Mouse (Mus musculus) myocyte (in vitro differentiated cells): Measurements from ENCODE around the gene E4f1. TPM values are rescaled to one million over a fixed set of nuclear protein-coding genes. Genes with fewer than 3 reads are reported as not detected.
A peak's percentile ranks its signal among the peaks of the same experiment; 100 is the strongest.

Source experiments
- H3K27me3 ChIP-seq: one replicate; pipeline ENCODE4 v1.6.1; 2011; ENCODE audit not compliant: control insufficient read depth, insufficient read depth, insufficient read length
- H3K36me3 ChIP-seq: one replicate; pipeline ENCODE4 v1.6.1; 2011; ENCODE audit not compliant: control insufficient read depth, insufficient read depth
- H3K4me2 ChIP-seq: one replicate; pipeline ENCODE4 v1.6.1; 2011; ENCODE audit warnings: low read depth, control low read depth
- H3K4me3 ChIP-seq: one replicate; pipeline ENCODE4 v1.5.1; 2011; ENCODE audit warnings: mild to moderate bottlenecking, control low read depth, moderate library complexity
- H3K79me2 ChIP-seq: one replicate; pipeline ENCODE4 v1.6.1; 2011; ENCODE audit not compliant: control insufficient read depth, insufficient read depth
- H3ac ChIP-seq: one replicate; pipeline ENCODE4 v1.6.1; 2011; ENCODE audit not compliant: control insufficient read depth, insufficient read length
- CEBPB ChIP-seq: IDR thresholded peaks from 2 replicates; pipeline ENCODE4 v1.6.1; 2011; ENCODE audit warnings: mild to moderate bottlenecking, moderate library complexity; ENCODE audit not compliant: poor library complexity, insufficient read depth, severe bottlenecking
- E2F4 ChIP-seq: IDR thresholded peaks from one replicate; pipeline ENCODE4 v1.6.1; 2011; ENCODE audit warnings: mild to moderate bottlenecking, control low read depth, moderate library complexity; ENCODE audit not compliant: insufficient read depth
- MAX ChIP-seq: IDR thresholded peaks from one replicate; pipeline ENCODE4 v1.6.1; 2011; ENCODE audit warnings: low read depth, mild to moderate bottlenecking, control low read depth
- MYOD1 ChIP-seq, 3 experiments: IDR thresholded peaks; one replicate each; pipeline ENCODE4 v1.6.1; 2011; ENCODE audit warnings: control low read depth in 2 of 3, low read depth in 2 of 3, mild to moderate bottlenecking in 2 of 3, moderate library complexity in 1 of 3; ENCODE audit not compliant: insufficient read length in 2 of 3, control insufficient read depth in 1 of 3
- MYOG ChIP-seq, 3 experiments: IDR thresholded peaks; one replicate each; pipeline ENCODE4 v1.6.1; 2011; ENCODE audit warnings: control low read depth in 2 of 3, low read depth in 2 of 3, mild to moderate bottlenecking in 2 of 3; ENCODE audit not compliant: insufficient read length in 2 of 3, control insufficient read depth in 1 of 3, insufficient read depth in 1 of 3
- POLR2A ChIP-seq: IDR thresholded peaks from one replicate; pipeline ENCODE4 v1.6.1; 2011; ENCODE audit warnings: low read depth, mild to moderate bottlenecking, control low read depth, moderate library complexity; ENCODE audit not compliant: insufficient read length
- POLR2AphosphoS2 ChIP-seq: IDR thresholded peaks from one replicate; pipeline ENCODE4 v1.6.1; 2011; ENCODE audit warnings: low read depth, control low read depth; ENCODE audit not compliant: insufficient read length
- REST ChIP-seq: IDR thresholded peaks from one replicate; pipeline ENCODE4 v1.6.1; 2011; ENCODE audit warnings: mild to moderate bottlenecking, control low read depth, moderate library complexity; ENCODE audit not compliant: insufficient read depth, insufficient read length
- SRF ChIP-seq: IDR thresholded peaks from one replicate; pipeline ENCODE4 v1.6.1; 2011; ENCODE audit warnings: low read depth; ENCODE audit not compliant: control insufficient read depth, insufficient read length
- TCF12 ChIP-seq: IDR thresholded peaks from one replicate; pipeline ENCODE4 v1.6.1; 2011; ENCODE audit warnings: mild to moderate bottlenecking, control low read depth; ENCODE audit not compliant: poor library complexity, insufficient read depth, severe bottlenecking
- TCF3 ChIP-seq: IDR thresholded peaks from one replicate; pipeline ENCODE4 v1.6.1; 2011; ENCODE audit warnings: low read depth, control low read depth; ENCODE audit not compliant: insufficient read length
- USF1 ChIP-seq: IDR thresholded peaks from one replicate; pipeline ENCODE4 v1.6.1; 2011; ENCODE audit warnings: low read depth, mild to moderate bottlenecking, control low read depth, moderate library complexity
- polyA plus RNA-seq: library from polyadenylated mRNA; unstranded; fragments of >200 nt; fragmentation: generic; extraction: Trizol; gene quantifications from one replicate; pipeline ENCODE4 v1.2.1, GENCODE M21; 2012; ENCODE audit warnings: missing spikeins

Gene E4f1
- polyA plus RNA-seq, 1 experiment = 18.7 TPM

DNA sequence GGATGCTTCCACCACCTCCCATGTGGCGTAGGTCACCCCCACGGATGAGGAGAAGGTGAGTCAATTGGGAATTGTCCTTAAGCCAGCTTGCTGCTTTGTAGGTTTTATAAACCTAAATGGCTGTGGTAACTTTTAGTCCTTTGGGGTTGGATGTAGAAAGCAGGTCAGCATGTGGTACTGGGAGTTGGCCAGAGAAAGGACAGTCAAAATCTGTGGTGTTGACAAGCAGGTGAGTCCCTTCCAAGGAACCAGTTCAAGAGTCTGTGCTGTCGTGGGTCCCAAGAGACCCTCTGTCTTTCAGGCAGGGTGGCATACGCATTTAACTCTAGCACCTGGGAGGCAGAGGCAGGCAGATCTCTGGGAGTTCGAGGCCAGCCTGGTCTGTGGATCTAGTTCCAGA lies 45.6 kb downstream of the E4f1 start:
- TF ChIP-seq MYOD1 (IDR thresholded peaks at IDR 0.05; ENCODE audit: control insufficient read depth in 1 of 3, insufficient read length in 2 of 3, low read depth in 2 of 3) (no peak), E2F4 (no peak), POLR2A (no peak), MAX (no peak), POLR2AphosphoS2 (no peak), MYOG (IDR thresholded peaks at IDR 0.05; ENCODE audit: control insufficient read depth in 1 of 3, insufficient read depth in 1 of 3, insufficient read length in 2 of 3, low read depth in 2 of 3) (no peak), USF1 (no peak), TCF3 (no peak), CEBPB (no peak), SRF (no peak), REST (no peak), TCF12 (no peak)
- H3K79me2 ChIP-seq = peaks cover 21% of the 10 kb centered on the region
- no peak overlapping the region for H3K4me2 ChIP-seq
- peaks cover 35% of the 10 kb centered on the region for H3K36me3 ChIP-seq
- H3K27me3 ChIP-seq = no peaks in the 10 kb centered on the region
- H3K4me3 ChIP-seq = no peak overlapping the region
- no peak overlapping the region for H3ac ChIP-seq

DNA sequence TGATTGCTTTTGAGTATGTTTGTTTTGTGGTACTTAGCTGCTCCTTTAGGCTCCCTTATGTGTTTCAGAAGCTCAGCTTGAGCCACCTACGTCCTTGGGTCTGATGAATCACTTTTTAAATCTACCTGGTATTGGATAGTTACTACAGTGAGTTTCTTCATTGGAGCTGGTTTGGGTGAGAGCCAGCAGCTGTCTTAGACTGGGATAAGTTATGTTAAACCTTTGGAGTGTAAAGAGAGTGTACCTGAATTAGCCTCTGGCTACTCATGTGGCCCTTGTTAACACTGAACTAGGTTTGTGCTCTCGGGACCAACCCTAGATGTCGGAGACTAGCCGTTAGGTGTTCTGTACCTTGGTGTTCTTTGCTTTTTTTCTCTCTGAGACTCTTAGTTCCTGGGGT lies 47.0 kb downstream of the E4f1 start:
- no peak overlapping the region for H3K4me3 ChIP-seq
- peaks cover 35% of the 10 kb centered on the region for H3K79me2 ChIP-seq
- no peak overlapping the region for H3ac ChIP-seq
- no peak overlapping the region for H3K4me2 ChIP-seq
- TF ChIP-seq POLR2A (no peak), POLR2AphosphoS2 (no peak), MYOD1 (IDR thresholded peaks at IDR 0.05; ENCODE audit: control insufficient read depth in 1 of 3, insufficient read length in 2 of 3, low read depth in 2 of 3) (no peak), SRF (no peak), CEBPB (no peak), MAX (no peak), E2F4 (no peak), TCF3 (no peak), REST (no peak), USF1 (no peak), MYOG (IDR thresholded peaks at IDR 0.05; ENCODE audit: control insufficient read depth in 1 of 3, insufficient read depth in 1 of 3, insufficient read length in 2 of 3, low read depth in 2 of 3) (no peak), TCF12 (no peak)
- H3K27me3 ChIP-seq = no peaks in the 10 kb centered on the region
- H3K36me3 ChIP-seq = peaks cover 43% of the 10 kb centered on the region

DNA sequence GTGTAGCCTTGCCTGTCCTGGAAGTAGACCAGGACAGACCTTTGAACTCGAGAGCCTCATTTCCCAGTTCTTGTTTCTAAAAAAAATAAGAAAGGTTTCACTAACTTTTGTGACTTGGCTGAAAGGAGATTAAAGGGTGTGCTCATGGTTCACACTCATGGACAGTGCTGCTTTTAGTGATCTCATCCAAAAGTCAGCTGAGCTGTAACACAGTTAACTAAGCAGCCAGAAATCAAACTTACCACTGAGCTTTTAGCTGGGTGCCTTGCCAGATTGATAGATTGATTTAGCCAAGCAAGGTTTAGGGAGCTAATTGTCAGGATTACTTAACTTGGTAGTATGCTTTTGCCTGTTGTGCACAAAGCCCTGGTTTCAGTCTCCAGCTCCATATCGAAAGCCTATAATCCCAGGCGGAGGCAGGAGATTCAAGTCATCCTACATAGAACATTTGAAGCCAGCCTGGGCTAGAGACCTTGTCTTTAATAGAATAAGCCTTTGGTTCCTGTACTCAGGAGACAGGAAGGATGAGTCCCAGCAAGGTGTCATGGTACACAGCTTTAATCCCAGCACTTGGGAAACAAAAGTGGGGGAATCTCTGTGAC lies 54.0 kb downstream of the E4f1 start:
- TF ChIP-seq TCF12 = no peak
- no peak for TF ChIP-seq POLR2A
- TF ChIP-seq USF1 = no peak
- TF ChIP-seq MAX = no peak
- TF ChIP-seq MYOD1 (IDR thresholded peaks at IDR 0.05; ENCODE audit: control insufficient read depth in 1 of 3, insufficient read length in 2 of 3, low read depth in 2 of 3) = no peak
- TF ChIP-seq REST = no peak
- no peak for TF ChIP-seq E2F4
- no peak for TF ChIP-seq MYOG (IDR thresholded peaks at IDR 0.05; ENCODE audit: control insufficient read depth in 1 of 3, insufficient read depth in 1 of 3, insufficient read length in 2 of 3, low read depth in 2 of 3)
- H3K79me2 ChIP-seq = peaks cover 57% of the 10 kb centered on the region
- peak overlapping the region; percentile 99 for H3K4me2 ChIP-seq
- peaks cover 18% of the 10 kb centered on the region for H3K36me3 ChIP-seq
- no peaks in the 10 kb centered on the region for H3K27me3 ChIP-seq
- peak overlapping the region; percentile 17 for H3ac ChIP-seq
- peak overlapping the region; percentile 92 for H3K4me3 ChIP-seq

DNA sequence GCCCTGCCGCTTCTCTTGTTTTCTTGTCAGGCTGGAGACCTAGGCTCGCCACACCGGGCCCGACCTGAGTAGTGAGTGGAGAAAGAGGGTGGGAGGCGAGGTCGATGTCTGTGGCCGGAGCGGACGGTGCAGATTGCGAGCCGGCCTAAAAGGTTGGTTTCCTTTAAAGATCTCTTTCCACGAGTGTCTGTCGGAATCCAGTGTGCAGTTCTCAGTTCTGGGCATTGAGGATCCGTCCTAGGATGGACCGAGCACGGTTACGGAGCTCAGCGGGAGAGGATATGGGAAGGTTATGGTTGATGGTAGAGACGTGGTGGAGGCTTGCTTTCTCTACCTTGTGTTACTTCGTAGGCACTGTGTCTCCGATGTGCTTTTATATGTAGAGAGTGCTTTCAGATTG lies 55.1 kb downstream of the E4f1 start:
- Histone ChIP-seq H3K79me2 (peaks cover 53% of the 10 kb centered on the region), H3K36me3 (peaks cover 11% of the 10 kb centered on the region), H3K4me3 (peak overlapping the region; percentile 92), H3K27me3 (no peaks in the 10 kb centered on the region), H3ac (peak overlapping the region; percentile 17), H3K4me2 (peak overlapping the region; percentile 99)
- TF ChIP-seq MYOD1 (IDR thresholded peaks at IDR 0.05; ENCODE audit: control insufficient read depth in 1 of 3, insufficient read length in 2 of 3, low read depth in 2 of 3) (no peak), USF1 (no peak), POLR2AphosphoS2 (no peak), MYOG (IDR thresholded peaks at IDR 0.05; ENCODE audit: control insufficient read depth in 1 of 3, insufficient read depth in 1 of 3, insufficient read length in 2 of 3, low read depth in 2 of 3) (no peak), POLR2A (no peak), TCF3 (no peak)

GRCm38 (mm10) chr17:24414230-24414976 lies 55.7 kb downstream of the E4f1 start, which contains the start of gene Rnps1:
Gene Rnps1, plus strand, starts transcription at chr17:24414565.
- Histone ChIP-seq H3ac (peak within 1 kb of the TSS; percentile 17), H3K4me2 (peak within 1 kb of the TSS; percentile 99), H3K79me2 (peaks cover 47% of the 10 kb centered on the region), H3K36me3 (peaks cover 7% of the 10 kb centered on the region), H3K27me3 (no peaks in the 10 kb centered on the region), H3K4me3 (peak within 1 kb of the TSS; percentile 92)
- TF ChIP-seq TCF3 (no peak), POLR2A (peak; percentile 39), CEBPB (no peak), TCF12 (no peak), E2F4 (peak; percentile 35), USF1 (no peak), REST (no peak), POLR2AphosphoS2 (peak; percentile 75), MYOD1 (IDR thresholded peaks at IDR 0.05; ENCODE audit: control insufficient read depth in 1 of 3, insufficient read length in 2 of 3, low read depth in 2 of 3) (peak in 1 of 3 experiments; percentile 6), MAX (no peak), MYOG (IDR thresholded peaks at IDR 0.05; ENCODE audit: control insufficient read depth in 1 of 3, insufficient read depth in 1 of 3, insufficient read length in 2 of 3, low read depth in 2 of 3) (no peak), SRF (no peak)
